Mouse (Mus musculus) kidney, adult 11 months (tissue): ENCODE measurements around the gene Nhsl2.
A peak's percentile ranks its signal among the peaks of the same experiment; 100 is the strongest.

Experiments used
- DNase-seq: peaks from one replicate; pipeline ENCODE4 v3.0.0; 2022

Gene Nhsl2

DNA sequence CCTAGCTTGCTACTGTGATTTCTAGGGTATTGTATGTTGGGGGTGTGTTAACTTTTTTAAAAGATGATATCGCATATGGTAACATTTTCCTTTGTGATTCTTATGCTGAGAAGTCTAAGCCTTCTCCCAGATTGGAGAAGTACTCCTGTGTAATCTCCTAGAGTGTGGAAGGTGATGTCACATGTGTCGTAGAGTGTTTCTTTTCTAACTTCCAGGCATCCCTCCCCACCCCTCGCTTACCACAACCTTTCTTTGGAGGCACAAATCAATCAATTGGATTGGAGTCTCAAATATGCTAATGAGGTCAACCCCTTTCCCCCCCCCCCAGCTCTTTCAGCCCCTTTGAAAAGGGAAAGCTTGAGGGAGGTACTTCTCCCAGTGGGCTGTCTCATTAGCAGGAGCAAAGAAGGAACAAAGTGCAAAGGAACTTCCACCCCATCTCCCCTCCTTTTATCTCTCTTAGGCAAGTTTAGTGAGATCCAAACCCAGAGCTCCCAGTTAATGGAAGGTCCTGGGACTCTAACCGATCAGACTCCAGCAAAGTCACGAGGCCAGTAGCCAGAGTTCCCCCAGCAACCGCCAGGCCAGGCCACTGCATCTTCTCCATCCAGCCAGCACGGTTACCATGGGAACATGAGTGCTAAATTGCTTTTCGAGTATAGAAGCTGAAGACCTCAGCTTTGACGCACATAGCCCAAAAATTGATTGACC is 137.6 kb downstream of the Nhsl2 start:
- DNase-seq, result no peak

DNA sequence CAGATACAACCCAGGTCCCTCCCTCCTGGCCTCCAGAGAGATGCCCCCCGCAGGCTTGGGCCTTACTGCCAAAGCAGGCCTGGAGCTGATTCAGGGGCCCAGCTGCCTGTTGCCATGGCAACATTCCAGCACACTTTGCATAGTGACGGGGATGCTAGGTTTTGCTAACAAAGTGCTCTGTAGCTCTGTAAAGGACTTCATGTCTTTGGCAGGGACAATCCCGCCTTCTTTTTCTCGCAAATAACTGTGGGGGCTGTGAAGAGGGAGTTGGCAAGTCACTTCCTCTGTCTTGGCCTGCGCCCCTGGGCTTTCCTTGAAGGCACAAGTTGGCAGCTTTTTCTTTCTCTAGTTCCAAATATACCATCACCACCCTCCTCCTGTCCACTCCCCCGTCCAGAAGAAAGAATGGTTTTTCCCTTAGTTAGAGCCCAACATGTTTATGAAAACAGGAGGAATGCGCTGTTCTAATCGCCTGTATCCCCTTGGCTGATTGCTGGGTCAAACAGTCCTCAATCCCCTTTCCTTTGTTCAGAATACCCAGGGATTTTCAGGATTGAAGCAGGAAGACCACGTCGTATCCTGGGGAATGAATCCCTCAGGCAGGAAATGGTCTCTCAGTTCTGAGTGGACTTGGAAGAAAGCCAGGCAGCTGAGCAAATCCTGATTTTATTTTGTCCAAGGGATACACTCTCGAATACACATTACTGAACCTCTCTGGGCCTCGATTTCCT is 144.8 kb downstream of the Nhsl2 start:
- no peak for DNase-seq

DNA sequence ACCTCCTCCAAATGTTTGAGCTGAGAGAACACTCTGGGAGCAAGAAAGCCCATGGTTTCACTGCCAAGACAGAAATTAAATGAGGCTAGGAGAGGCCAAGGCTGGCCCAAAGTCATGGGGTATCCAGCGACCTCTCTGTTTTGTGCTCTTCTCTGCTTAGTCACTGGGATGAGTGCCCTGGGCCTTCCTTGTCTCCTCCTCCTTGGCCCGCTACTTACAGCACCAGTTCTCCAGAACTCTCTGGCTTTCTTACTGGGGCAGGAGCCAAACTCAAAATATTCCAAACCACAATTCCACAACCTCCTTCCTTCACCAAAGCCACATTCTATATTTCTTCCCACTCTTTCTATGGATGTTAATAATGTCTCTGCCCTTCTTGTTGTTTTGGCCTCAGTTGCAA is 147.5 kb downstream of the Nhsl2 start:
- no peak for DNase-seq

DNA sequence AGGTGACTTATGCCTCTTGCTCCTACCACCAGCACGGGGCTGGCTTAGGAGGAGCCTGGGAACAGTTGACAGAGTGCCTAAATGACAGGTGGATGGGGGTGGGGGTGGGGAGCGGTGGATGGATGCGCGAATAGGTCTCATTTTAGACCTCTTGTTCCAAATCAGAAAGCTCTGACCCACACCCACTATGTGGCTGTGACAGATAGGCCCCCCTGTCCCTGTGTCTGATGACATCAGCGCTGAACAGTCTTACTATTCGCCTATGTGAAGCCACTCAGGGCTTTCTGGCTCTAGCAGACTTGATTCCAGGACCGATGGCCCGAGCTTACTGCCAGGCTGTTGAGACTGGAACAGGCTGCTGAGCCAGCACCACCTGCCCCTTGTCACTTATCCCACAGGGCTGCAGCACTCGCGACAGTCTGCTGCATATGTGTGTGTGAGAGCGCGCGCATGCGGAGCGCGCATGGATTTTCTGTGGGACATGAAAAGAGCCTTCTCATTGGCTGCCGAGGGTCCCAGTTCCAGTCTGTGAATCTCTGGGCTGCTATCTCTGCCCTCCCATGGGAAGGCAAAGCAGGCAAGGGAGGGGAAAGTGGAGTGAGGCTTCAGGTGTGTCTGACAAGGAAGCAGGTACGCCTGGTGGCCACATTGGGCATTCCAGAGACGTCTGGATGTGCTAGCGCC is 154.6 kb downstream of the Nhsl2 start:
- no peak for DNase-seq

DNA sequence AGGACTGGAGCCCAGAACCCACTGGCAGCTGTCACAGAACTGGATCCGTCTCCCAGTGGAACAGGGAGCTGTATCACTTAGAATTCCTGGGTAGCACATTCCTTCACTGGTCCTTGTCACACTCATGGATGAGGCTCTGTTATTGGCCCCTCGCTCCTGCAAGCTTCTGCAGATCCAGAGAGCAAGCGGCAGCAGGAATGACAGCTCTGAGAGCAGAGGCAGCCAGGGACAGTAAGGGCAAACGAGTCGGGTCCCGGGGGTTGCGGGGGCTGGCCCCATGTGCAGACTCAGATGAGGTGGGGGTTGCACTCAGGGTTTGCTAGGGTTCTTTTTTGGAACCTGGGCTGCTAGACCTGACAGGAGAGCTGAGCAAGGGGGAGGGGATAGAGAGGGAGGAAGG is 155.2 kb downstream of the Nhsl2 start:
- no peak for DNase-seq

DNA sequence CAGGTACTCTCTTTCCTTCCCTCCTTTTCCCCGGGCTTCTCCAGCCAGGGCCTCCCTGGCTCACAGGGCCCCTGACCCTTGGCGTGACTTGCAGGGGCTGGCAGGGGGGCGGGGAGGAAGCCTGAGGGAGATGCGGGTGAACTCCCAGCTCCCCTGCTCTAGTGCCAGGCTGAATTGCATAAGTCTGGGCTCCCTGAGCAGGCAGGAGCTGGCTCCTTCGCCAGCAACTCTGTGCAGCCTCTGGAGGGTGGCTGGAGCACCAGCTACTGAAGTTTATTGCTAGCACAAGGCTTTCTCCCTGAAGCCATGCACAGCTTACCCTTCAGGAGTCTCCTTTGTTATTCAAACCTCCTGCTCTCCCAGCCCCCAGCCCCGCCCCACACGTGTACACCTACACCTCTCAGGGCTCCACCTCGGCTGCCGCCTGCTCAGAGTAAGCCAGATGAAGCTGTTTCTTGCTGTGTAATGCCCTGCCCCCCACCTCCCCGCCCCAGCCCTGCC is 156.0 kb downstream of the Nhsl2 start:
- DNase-seq, result peak; percentile 67

DNA sequence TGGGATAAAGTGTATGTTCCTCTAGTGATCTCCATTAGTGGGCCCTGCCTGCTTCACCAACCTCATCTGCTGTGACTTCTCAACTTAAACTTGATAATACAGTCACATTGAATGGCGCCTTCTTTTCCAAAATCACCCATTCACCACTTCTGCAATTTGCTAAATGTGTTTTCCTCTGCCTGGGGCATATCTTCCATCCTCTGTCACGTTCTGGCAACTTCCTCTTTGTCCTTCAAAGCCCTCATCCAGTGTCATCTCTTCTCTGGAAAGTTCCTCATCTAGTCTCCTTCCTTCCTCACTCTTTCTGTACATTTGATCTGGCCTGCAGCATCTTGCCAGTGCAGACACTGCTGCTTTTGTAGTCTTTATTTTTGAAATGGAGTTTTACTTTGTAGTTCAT is 158.8 kb downstream of the Nhsl2 start:
- DNase-seq, result no peak

DNA sequence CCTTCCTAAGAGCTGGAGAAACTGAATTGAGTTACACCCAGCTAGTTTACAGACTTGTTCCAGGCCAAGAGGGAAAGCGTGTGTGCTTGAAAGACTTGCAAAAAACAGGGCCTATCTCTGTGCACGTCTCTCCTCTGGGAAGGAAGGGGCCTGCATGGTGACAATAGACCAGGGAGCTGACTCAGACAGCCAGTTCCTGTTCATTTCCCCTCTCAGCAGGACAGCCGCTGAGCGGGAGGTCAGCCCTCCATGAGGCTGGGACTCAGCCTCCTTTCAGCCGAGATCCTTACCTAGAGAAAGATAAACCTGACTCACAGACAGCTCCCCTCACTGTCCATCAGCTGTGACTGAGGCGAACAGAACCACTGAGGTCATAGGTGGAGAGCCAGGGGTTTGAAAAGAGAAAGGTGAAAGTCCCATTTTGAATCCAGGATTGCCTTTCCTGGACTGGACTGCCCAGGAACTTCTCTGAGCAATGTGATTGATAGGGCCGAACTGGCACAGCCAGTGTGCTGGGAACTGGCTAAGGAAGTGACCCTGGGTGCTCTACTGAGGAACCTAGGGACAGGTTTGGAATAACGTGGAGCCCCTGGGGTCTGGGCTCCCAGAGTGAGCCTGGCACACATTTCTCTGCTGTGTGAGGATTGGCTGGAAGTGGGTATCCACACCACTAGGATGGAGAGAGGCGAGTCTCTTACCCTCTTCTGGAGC is 168.2 kb downstream of the Nhsl2 start:
- DNase-seq, result no peak

DNA sequence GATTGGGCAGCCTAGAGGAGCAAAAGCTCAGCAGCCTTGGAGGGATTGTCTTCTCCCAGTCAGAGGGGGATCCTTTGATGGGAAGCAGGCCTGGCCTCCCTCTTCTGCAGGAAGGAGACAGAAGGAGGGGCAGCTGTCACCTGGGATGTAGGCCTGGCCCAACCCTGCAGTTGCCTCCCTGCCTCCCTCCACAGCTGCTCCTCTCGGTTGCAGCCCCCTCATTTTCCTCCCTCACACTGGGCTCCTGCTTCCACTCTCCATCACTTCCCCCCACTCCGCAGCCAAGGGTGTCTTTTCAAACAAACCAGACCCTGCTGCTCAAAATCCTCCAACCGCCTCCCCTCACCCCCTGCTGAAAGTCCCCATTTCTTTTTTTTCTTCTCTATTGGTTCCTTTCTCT is 169.7 kb downstream of the Nhsl2 start:
- DNase-seq, result no peak

DNA sequence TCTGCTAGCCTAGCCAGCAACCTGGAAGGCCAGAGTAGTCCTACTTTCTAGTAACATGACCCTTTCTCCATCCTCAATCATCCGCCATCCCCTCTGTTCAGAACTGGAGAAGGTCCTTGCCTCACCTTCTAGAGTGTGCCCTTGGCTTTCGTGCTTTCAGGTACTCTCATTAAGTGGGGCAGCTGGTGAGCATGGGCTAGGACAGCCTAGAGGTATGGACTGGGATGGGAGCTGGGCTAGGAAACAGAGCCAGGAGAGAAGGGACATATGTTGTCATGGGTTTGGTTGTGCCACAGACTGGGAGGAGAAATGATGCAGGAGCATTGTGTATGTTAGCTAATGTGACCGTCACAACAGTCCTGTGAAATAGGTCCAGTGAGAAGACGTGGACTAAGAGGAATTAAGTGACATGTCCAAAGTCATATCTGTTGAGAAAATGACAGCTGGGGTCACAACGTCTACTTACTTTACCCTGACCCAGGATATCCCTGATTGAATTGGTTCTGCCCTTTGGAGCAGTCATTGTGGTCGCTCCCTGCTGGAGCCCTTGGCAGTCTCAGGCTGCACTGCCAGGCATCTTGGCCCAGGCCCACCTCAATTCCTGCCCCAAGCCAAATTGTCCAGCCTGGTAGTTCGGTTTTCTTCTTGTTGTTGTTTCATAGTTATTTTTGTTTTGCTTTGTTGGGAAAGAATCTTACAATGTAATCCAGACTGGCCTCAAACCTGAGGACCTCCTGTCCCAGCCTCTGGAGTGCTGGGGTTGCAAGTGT is 170.5 kb downstream of the Nhsl2 start:
- DNase-seq, result no peak

DNA sequence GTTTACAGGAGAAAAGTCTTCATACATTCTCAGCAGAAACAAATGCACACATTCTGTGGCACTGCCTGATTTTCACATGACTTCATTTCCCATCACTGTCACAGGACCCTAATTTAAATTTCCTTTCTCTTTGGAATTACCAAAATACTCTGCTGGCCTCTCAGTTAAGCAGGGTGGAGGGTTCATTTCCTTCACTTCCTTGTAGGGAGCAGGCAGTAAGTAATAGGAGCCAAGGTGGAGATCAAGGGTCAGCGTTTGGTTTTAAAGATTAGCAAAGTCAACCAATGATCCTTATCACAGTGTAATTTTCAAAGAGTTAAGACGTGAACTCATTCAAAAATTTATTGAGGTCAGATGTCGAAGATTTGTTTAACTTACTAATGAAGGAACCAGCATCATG is 175.8 kb downstream of the Nhsl2 start:
- no peak for DNase-seq

DNA sequence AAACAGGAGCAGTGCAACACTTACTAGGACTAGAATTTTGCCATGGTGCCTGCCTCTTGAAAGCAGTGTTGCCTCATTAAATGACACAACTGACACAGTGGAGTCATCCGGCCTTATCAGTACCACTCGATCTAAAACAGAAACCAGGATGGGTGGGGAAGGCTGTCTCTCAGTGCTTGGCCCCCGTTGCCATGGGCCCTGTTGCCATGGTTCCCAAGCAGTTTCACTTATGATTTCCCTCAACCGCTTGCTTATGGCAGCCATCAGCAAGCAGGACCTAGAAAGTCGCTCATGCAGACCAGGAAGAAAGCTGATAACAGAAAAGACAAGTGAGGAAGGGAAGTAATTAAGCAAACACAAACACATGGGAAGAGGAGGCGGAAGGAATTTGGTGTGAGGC is 182.7 kb downstream of the Nhsl2 start:
- DNase-seq, result peak; percentile 20

DNA sequence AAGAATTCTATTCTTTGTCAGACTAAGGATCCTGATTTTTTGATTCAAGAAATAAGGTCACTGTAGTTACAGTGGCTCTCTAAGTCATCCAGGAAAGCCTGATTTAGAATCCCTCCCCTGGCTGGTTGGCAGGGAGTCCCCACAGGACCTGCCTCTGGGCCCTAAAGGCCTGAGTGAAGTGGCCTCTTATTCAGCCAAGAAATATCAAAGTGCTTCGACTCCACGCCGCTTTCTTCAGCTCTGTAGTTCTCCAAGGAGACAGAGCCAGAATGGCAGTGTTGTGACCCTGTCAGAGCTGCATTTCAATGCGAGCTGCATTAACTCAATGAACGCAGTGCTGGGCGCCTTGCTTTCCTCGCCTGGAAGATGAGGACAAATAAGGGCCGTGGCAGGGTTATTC is 183.2 kb downstream of the Nhsl2 start:
- no peak for DNase-seq

DNA sequence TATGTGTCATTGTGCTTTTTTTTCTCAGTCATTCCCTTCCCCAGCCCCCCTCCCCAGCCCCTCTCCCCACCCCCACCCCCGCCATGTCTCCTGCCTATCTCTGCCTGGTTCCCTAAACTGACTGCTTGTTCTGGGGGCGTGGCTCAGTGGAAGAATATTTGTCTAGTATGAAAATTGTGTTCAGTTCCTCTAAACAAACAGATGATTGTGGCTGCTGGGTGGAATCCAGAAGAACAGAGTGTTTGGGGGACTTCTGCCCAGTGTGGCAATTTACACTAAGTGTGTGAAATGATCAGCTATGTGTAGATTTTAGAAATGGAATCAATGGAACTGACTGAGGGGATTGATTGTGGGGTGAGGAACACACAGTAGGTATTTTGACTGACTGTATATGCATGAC is 184.4 kb downstream of the Nhsl2 start:
- no peak for DNase-seq

DNA sequence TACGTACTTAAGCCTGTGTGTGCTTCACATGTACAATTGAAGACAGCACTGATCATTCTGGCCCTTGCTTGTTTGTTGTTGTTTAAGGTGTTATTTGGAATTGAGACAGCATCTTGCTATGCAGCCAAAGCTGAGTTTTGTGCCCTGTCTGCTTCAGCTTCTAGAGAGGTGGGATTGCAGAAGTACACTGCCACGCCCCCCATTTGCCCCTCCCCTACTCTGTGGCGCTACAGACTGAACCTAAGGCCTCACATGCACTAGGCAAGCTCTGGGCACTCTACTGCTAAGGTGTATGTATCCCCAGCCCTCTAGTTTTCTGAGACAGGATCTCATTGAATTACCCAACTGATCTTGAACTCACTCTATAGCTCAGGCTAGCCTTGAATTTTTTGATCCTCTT is 186.5 kb downstream of the Nhsl2 start:
- DNase-seq, result no peak

DNA sequence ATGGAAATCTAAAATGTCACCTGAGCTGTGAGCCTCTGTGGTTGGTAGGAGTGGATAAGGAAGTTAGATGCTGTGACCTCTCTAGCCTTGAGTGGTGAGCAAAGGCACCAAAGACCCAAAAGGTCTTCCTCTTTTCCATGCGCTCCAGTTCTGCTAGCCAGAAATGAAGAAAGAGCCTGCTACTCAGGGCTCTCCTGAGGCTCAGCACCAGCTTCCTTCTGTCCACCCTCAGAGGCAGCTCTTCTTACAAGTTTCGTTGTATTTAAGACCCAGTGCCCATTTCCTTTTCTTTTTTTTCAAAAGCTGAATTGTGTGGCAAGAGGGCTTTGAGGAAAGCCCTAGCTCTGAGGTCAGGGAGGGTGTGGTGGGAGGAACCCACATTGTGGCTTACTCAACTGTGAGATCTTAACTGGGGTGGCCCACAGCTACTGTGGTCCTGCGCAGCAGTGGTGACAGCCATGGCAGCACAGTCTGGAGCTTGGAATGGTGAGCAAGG is 187.7 kb downstream of the Nhsl2 start:
- DNase-seq, result no peak

DNA sequence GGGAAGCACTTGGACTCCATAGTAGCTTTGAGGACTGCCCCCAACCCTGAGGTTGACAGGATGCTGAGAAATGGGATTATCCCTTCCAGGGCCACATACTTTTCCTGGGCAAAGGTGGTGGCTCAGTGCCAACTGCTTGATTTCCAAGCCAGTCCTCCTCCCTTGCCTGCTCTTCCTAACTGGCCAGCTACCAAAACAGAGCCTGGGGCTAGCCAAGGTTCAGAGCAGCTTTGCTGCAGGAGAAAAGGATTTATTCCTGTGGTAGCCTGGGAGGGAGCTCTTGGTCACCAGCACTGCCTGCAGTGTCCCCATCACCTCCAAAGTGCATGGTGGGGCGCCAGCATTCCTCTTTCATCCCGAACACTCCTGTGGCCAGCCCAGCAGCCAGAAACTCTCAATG is 188.3 kb downstream of the Nhsl2 start:
- peak; percentile 67 for DNase-seq

DNA sequence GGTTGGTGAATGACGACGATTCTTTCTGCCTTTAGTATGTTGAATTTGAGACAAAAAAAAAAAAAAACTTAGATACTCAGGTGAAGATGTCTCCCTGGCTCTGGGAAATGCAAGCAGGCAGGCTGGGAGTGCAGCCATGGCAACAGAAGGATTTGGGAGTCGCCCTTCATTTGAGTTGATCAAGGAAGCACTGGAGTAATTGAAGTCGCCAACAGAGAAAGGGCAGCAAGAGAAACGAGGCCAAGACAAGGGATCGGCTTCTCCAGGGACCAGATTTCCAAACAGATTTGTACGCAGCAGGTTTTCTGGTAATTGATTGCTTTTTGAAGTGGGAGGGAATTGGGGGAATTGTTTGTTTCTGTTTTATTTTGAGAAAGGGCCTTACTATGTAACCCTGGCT is 192.4 kb downstream of the Nhsl2 start:
- no peak for DNase-seq

DNA sequence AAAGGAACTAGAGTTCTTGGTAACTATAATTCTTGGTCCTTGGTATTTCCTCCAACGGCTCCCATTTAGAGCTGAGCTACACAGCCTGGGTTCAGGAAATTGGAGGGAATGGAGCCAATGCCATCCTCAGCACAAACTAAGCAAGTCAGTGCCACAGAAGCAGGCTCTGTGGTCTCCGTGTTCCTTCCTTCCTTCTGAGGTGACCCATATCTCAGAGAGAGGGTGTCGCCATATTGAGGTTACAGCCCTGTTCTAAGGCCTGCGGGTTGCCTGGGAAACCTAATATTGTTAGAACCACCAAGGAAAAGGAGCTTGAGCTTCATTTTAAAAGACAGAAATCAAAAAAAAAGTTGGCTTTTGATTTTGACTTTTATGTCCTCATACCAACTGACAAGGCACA is 193.2 kb downstream of the Nhsl2 start:
- no peak for DNase-seq

DNA sequence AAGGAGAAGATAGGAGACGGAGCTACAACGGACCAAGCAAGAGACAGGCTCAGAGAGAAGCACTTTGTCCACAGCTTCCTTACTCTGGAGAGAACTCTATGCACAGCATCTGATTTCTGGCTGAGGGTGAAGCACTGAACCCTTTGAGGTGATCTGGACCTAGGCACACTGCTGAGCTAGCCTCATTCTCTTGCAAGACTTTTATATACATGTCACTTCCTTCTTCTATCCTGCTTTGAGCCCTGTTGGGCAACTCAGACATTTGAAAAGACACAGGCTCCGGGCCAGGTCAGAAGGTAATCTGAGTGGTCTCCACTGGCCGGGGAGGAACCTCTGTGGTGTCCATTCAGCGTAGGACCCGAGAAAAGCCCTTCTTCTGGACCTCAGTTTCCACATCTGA is 201.4 kb downstream of the Nhsl2 start:
- DNase-seq, result no peak

DNA sequence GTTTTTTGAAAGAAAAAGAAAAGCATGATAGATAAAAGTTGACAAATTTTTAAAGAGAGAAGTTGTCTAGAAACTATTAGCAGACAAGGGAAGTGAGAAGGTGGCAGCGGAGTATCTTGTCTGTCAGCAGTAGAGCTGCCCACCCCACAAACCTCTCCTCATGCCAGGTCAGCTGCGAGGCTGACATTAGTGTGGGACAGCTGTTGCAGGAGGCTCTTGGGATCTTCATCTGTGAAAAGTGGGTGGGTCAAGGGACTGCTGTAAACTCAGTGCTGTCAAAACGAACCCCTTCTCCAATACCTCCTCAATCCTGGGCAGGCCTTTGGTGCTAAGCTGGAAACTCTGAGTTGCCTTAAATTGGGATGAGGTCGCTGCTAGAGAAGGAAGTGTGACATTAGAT is 202.0 kb downstream of the Nhsl2 start:
- DNase-seq, result no peak

DNA sequence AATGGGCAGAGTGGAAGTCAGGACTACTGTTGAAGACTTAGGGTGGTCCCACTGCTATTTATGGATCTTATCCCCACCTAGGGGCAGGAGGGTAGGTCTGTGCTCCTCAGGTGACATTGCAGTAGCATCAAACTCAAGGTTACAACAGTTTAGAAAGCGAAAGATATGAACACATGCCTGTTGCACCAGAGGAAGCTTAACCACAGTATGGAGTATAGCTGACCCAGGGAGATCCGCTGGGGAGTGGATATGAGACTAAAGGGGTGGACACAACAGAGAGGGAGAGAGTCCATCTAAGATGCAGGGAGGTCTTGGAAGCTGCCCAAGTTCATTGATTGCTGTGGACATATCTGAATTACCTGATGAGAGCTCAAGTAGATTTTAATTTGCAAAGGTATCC is 204.2 kb downstream of the Nhsl2 start:
- DNase-seq, result no peak
